ENCODE assay signal across 9 mouse cellular contexts in genomic region chr17:48336857-48337256, GRCm38 (mm10). TPM values are rescaled to one million over a fixed set of nuclear protein-coding genes. Genes with fewer than 3 reads are reported as not detected.
DNase-seq lines count a peak whose midpoint lies in the region; TF ChIP-seq lines count a peak whose summit lies in the region.
"Had no signal": no experiment of that assay in that cellular context is flagged by ENCODE, and none has a peak within 500 bp of the region (broad histone marks: within the 10 kb centered on the region; RNA-seq: fewer than 3 reads in every experiment).

No protein-coding gene starts in this region.

- in situ Hi-C loops in ES-E14 (cut with MboI; ENCODE audit: low sequenced_read_pairs in 2 of 2, unreplicated experiment in 2 of 2), result loop anchor here in 1 of 2 experiments (5.0 kb wide), 1 partner anchor 60 kb away; no protein-coding TSS in a partner anchor

- intact Hi-C loops in heart, postnatal 10 days (cut with DNase I), result loop anchor here (1.0 to 5.0 kb wide), 3 partner anchors 63 to 465 kb away; no protein-coding TSS in a partner anchor

- H3K9ac ChIP-seq in ES-E14 (ENCODE audit: insufficient read depth, low read depth, low read length, poor library complexity, severe bottlenecking), result no peak overlapping the region

- no peaks in the 10 kb centered on the region for H3K36me3 ChIP-seq in ES-E14 (ENCODE audit: control insufficient read depth, insufficient read depth, low read length, poor library complexity, severe bottlenecking)

- no peak overlapping the region for H3K4me3 ChIP-seq in ES-E14 (ENCODE audit: insufficient read depth in 1 of 2, low read depth in 1 of 2, low read length in 2 of 2, poor library complexity in 1 of 2, severe bottlenecking in 1 of 2)
- H3K4me3 ChIP-seq: megakaryocyte, embryonic 14.5 days had no signal

- DNase-seq in ES-E14 (ENCODE audit: low read depth, low spot score), result peak; percentile 52
- peak; percentile 61 for DNase-seq in adrenal gland, adult 8-10 months
- DNase-seq in embryo, embryonic 9.5 days (ENCODE audit: extremely low spot score), result peak; percentile 80
- DNase-seq in heart, postnatal 10 days, result peak; percentile 89 to 93
- peak; percentile 66 for DNase-seq in layer of hippocampus, adult 9-11 months
- DNase-seq in lung, postnatal 14 days, result peak; percentile 88
- peak; percentile 90 for DNase-seq in right cerebral cortex, postnatal 4 days
- DNase-seq in yolk sac, embryonic 10.5 days (ENCODE audit: low spot score), result peak; percentile 53

- no peak overlapping the region for H3K27ac ChIP-seq in ES-E14 (ENCODE audit: insufficient read depth, low read depth, low read length, poor library complexity, severe bottlenecking)

- H3K4me1 ChIP-seq in ES-E14 (ENCODE audit: control insufficient read depth in 2 of 2, insufficient read depth in 2 of 2, low read length in 2 of 2, poor library complexity in 1 of 2), result no peaks in the 10 kb centered on the region

- no peaks in the 10 kb centered on the region for H3K9me3 ChIP-seq in ES-E14 (ENCODE audit: control insufficient read depth, insufficient read depth, low read depth, low read length)
- H3K9me3 ChIP-seq: megakaryocyte, embryonic 14.5 days had no signal

TF ChIP-seq in ES-E14, 5 proteins besides CTCF, POLR2A, EP300 and RAD21:
- TF ChIP-seq ZC3H11A (IDR thresholded peaks at IDR 0.05; ENCODE audit: borderline replicate concordance, low read depth, low read length) (peak; percentile 89), CHD2 (IDR thresholded peaks at IDR 0.05; ENCODE audit: low read depth, low read length) (no peak)

RNA-seq across cellular contexts. Expression of gene Trem2, which starts 9.3 kb away (rescaled TPM):
- 0.49 TPM in 1 of 2 replicates, not detected in the other for total RNA-seq in ES-E14 (2012; rRNA removed)
- 10 to 100 TPM in 2 of 4 experiments, 1 to 10 TPM in 2; 5.5 to 22.1 (median 14.4) TPM for total RNA-seq in adrenal gland, adult 8-10 months (2022)
- total RNA-seq in heart, postnatal 10 days (2021), result 1 to 10 TPM; 1.3 to 1.6 TPM

RNA-seq across cellular contexts. Expression of gene B430306N03Rik, which starts 20.9 kb away (rescaled TPM):
- 0.13 and 0.26 TPM in 2 replicates for total RNA-seq in ES-E14 (2012; rRNA removed)
- under 1 TPM; 0.35 to 0.65 (median 0.54) TPM for total RNA-seq in adrenal gland, adult 8-10 months (2022)
- total RNA-seq in heart, postnatal 10 days (2021), result under 1 TPM in 1 of 2 experiments, not detected in 1; 0.15 TPM

RNA-seq across cellular contexts. Expression of gene Treml1, which starts 22.9 kb away (rescaled TPM):
- 0.40 TPM in 1 of 2 replicates, not detected in the other for total RNA-seq in ES-E14 (2012; rRNA removed)
- total RNA-seq in adrenal gland, adult 8-10 months (2022), result under 1 TPM; 0.31 to 0.77 (median 0.64) TPM
- total RNA-seq in heart, postnatal 10 days (2021), result under 1 TPM in 1 of 2 experiments, not detected in 1; 0.31 TPM

RNA-seq across cellular contexts. Expression of gene Treml2, which starts 37.6 kb away (rescaled TPM):
- total RNA-seq in ES-E14 (2012; rRNA removed), result 2.3 and 5.1 TPM in 2 replicates
- total RNA-seq in adrenal gland, adult 8-10 months (2022), result under 1 TPM; 0.12 to 0.56 (median 0.40) TPM
- under 1 TPM; 0.42 to 0.69 TPM for total RNA-seq in heart, postnatal 10 days (2021)
